Mouse (Mus musculus) thymus, adult 2 months (tissue): ENCODE measurements around the gene Tsku.

Experiments
- CTCF ChIP-seq: fragments of 200-500 bp; IDR thresholded peaks from 2 replicates; pipeline ENCODE4 v1.5.1; 2012; ENCODE audit warnings: mild to moderate bottlenecking, control low read depth, low read length, moderate library complexity, borderline replicate concordance; ENCODE audit not compliant: control insufficient read depth, poor library complexity, insufficient read depth; ENCODE audit errors: extremely low read depth
- POLR2A ChIP-seq: fragments of 200-500 bp; IDR thresholded peaks from 2 replicates; pipeline ENCODE4 v1.6.1; 2012; ENCODE audit warnings: mild to moderate bottlenecking, low read length, control low read depth, moderate library complexity; ENCODE audit not compliant: control insufficient read depth, poor library complexity, insufficient read depth; ENCODE audit errors: extremely low read depth

DNA sequence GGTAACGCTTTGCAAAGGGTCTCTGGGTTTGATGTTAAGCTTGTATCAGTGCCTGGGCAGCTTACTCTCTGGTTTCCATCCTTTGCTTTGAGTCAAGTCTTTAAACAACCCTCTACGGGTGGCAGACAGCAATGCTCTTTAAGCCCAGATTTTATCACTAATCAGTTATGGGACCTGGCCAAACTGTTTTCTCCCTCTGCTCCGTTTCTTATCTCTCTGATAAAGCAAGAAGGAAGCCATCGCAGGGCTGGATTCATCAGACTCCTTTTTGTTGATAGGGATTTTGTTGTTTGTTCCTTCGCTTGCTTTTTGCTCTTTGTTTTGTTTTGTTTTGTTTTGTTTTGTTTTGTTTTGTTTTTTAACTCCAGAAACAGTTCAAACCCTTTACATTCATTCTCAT, 20.8 kb downstream of the Tsku start:
- TF ChIP-seq CTCF (no peak), POLR2A (no peak)
